Mouse (Mus musculus): Measurements from ENCODE around the gene Lrrc3c. TPM values are rescaled to one million over a fixed set of nuclear protein-coding genes. Genes with fewer than 3 reads are reported as not detected.

The Lrrc3c gene
- polyA plus RNA-seq, 1 experiment = not detected

DNA sequence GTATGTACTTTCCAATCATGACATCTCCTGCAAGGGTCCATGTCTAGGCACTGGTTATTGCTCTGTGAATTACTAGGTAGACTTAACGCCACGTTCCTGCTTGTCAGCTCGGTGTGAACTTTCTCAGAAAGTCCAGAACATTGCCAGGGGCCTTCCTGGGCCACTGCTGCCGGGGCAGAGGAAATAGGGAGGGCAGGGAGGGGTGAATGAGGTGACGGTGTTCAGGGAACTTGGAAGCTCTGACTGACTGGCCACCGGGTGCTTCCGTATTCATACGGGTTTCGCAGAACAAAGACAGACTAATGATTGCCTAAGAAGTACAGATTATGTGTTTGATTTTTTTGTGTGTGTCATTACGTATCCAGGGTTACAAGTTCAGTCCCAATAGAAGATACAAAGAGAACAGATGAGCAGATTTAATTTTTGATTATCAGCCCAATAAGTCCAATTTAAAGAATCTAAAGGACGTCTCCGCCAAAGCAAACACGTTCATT lies 34.1 kb upstream of the Lrrc3c start:
- no peaks in the 10 kb centered on the region for H3K36me3 ChIP-seq (ENCODE audit: control insufficient read depth)
- H3K4me1 ChIP-seq (ENCODE audit: control insufficient read depth) = no peaks in the 10 kb centered on the region
- TF ChIP-seq TAL1 (IDR thresholded peaks at IDR 0.05; ENCODE audit: low read length) (no peak), GATA1 (IDR thresholded peaks at IDR 0.05; ENCODE audit: low read length) (no peak)
- H3K4me3 ChIP-seq (replicated peaks) = no peak overlapping the region
- H3K27me3 ChIP-seq (ENCODE audit: control insufficient read depth) = peaks cover 37% of the 10 kb centered on the region
- peaks cover 5% of the 10 kb centered on the region for H3K9me3 ChIP-seq (ENCODE audit: control insufficient read depth, low read length)

DNA sequence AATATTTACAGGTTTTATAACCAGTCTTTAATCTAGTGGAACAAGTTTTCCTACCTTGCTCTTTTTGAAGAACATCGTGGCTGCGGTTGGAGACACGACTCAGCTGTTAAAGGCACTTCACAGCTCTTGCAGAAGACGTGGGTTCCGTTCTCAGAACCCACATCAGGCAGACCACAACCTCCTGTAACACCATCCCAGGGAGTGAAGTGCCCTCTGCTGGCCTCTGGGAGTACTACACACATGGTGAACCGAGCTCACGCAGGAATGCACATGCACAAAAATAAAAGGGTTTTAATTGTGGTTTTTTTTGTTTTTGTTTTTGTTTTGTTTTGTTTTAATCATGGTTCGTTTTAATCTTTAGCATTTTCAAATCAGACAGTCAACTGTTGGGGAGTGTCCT lies 29.8 kb upstream of the Lrrc3c start:
- Histone ChIP-seq H3K9me3 (ENCODE audit: control insufficient read depth, low read length) (peaks cover 5% of the 10 kb centered on the region), H3K4me1 (ENCODE audit: control insufficient read depth) (peaks cover 10% of the 10 kb centered on the region), H3K36me3 (ENCODE audit: control insufficient read depth) (no peaks in the 10 kb centered on the region), H3K27me3 (ENCODE audit: control insufficient read depth) (peaks cover 11% of the 10 kb centered on the region), H3K4me3 (replicated peaks) (no peak overlapping the region)
- TF ChIP-seq TAL1 (IDR thresholded peaks at IDR 0.05; ENCODE audit: low read length) = no peak
- TF ChIP-seq GATA1 (IDR thresholded peaks at IDR 0.05; ENCODE audit: low read length) = no peak

DNA sequence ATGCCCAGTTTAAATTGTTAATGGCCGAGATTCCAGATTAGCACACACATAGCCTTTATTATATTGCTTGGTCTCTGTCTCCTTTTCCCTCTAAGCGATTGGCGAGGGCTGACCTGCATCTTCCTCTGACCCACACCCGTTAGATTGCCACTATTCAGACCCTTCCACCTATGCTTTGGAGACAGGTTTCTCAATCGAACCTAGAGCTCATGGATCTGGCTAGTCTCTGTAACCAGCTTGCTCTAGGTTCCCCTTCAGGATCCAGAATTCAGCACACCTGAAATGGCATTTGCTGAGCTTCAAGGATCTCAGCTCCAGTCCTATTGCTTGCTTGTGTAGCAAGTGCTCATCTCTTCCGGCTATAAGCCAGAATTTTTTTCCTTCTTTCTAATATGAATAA lies 28.6 kb upstream of the Lrrc3c start:
- Histone ChIP-seq H3K4me1 (ENCODE audit: control insufficient read depth) (peaks cover 10% of the 10 kb centered on the region), H3K9me3 (ENCODE audit: control insufficient read depth, low read length) (peaks cover 5% of the 10 kb centered on the region), H3K36me3 (ENCODE audit: control insufficient read depth) (no peaks in the 10 kb centered on the region), H3K4me3 (replicated peaks) (no peak overlapping the region), H3K27me3 (ENCODE audit: control insufficient read depth) (peaks cover 9% of the 10 kb centered on the region)
- TF ChIP-seq GATA1 (IDR thresholded peaks at IDR 0.05; ENCODE audit: low read length) (no peak), TAL1 (IDR thresholded peaks at IDR 0.05; ENCODE audit: low read length) (no peak)

DNA sequence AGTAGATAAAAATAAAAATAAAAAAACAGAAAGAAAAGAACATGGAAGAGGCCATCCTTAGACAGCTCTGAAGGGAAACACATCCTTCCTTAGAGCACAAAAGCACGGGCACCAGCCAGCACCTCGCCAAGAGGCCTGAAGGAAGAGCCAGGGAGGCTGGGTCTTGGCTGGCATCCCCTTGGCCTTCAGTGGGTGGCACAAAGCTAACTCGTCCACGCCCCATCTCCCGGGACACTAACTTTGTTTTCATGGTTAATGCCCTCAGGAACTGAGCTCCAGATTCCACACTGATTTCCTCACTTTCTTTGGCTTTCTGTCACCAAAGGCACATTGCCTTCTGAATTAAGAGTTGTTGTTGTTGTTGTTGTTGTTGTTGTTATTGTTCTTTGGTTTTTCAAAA lies 20.3 kb upstream of the Lrrc3c start:
- Histone ChIP-seq H3K36me3 (ENCODE audit: control insufficient read depth) (peaks cover 60% of the 10 kb centered on the region), H3K4me1 (ENCODE audit: control insufficient read depth) (peaks cover 64% of the 10 kb centered on the region), H3K4me3 (replicated peaks) (no peak overlapping the region), H3K9me3 (ENCODE audit: control insufficient read depth, low read length) (no peaks in the 10 kb centered on the region; the same call in 1 of the 2 replicates), H3K27me3 (ENCODE audit: control insufficient read depth) (no peaks in the 10 kb centered on the region)
- no peak for TF ChIP-seq TAL1 (IDR thresholded peaks at IDR 0.05; ENCODE audit: low read length)
- TF ChIP-seq GATA1 (IDR thresholded peaks at IDR 0.05; ENCODE audit: low read length) = no peak

DNA sequence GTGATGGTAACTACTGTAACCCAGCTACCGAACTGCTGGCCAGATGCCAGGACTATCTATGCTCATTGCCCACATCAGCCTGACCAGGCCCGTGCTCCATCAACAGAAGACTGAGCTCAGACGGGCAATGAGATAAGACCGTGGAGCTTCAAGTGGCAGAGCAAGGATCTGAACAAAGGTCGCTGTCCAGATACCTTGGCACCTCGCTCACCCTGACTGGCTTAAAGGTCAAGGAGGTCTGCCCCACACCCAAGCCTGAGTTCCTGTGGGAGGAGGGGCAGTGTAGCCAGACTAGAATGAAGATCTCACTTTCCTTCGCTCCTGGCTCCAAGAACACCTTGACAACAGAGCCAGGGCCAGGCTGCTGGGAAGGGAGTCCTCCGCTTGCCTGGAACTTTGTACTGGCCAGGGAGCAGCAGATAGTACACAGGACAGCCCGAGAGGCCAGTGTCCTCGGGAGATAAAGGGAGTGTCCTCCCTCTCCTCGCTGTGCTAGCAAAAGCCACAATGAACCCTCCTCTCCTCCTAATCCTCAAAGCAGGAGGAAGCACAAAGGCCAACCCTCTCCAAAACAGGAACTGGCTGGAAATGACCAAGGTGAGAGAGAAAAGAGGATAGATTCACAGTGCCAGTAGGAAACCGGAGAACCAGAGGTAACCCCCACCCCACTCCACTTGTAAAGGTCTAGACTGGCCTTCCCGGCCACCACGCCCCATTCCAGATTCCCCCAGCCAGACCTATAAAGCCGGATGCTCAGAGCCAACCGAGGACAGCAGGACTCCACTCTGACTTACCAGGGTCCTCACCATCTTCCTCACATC lies 17.6 kb upstream of the Lrrc3c start:
- H3K9me3 ChIP-seq (ENCODE audit: control insufficient read depth, low read length) = no peaks in the 10 kb centered on the region; the same call in 1 of the 2 replicates
- H3K36me3 ChIP-seq (ENCODE audit: control insufficient read depth) = peaks cover 85% of the 10 kb centered on the region
- H3K4me1 ChIP-seq (ENCODE audit: control insufficient read depth) = peaks cover 87% of the 10 kb centered on the region
- TF ChIP-seq GATA1 (IDR thresholded peaks at IDR 0.05; ENCODE audit: low read length) (peak; percentile 67; the same call in 1 of the 2 replicates), TAL1 (IDR thresholded peaks at IDR 0.05; ENCODE audit: low read length) (peak; percentile 74)
- peak overlapping the region; percentile 79 for H3K4me3 ChIP-seq (replicated peaks)
- no peaks in the 10 kb centered on the region for H3K27me3 ChIP-seq (ENCODE audit: control insufficient read depth)

DNA sequence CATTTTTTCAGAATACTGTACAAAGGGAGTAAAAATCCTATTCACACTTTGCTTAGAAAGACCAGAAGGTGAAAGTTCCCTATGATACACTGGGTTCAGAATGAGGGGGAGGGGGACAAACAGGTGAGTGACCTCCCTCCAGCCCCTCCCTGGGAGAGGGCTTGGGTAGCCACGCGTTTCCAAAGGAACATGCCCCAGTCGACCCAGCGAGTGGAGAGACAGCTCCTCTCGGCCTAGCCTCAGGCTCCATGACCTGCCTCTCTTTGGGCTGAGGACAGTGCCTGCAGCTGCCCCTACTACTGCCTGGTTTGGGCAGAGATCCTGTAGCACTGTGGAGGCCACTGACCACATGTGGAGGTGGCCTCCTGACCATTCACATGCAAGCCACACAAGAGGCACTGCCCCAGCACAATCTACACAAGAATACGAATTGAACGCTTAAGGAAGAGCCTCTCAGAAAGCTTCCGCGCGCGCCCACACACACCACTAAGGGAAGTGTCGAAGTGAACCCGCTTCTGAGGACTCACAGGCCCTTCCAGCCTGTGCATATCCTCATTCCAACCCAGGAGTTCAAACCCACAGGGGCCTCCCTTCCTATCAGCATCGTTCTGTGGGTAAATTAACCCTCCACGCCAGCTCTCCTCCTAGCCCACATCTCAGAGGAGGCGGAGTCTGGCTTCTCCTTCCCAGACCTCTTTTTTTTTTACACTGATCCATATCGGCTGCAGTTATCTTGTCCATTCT lies 16.6 kb upstream of the Lrrc3c start:
- Histone ChIP-seq H3K36me3 (ENCODE audit: control insufficient read depth) (peaks cover 90% of the 10 kb centered on the region), H3K27me3 (ENCODE audit: control insufficient read depth) (no peaks in the 10 kb centered on the region), H3K4me3 (replicated peaks) (peak overlapping the region; percentile 79), H3K4me1 (ENCODE audit: control insufficient read depth) (peaks cover 97% of the 10 kb centered on the region), H3K9me3 (ENCODE audit: control insufficient read depth, low read length) (no peaks in the 10 kb centered on the region; the same call in 1 of the 2 replicates)
- TF ChIP-seq TAL1 (IDR thresholded peaks at IDR 0.05; ENCODE audit: low read length) (no peak), GATA1 (IDR thresholded peaks at IDR 0.05; ENCODE audit: low read length) (peak; percentile 55)

DNA sequence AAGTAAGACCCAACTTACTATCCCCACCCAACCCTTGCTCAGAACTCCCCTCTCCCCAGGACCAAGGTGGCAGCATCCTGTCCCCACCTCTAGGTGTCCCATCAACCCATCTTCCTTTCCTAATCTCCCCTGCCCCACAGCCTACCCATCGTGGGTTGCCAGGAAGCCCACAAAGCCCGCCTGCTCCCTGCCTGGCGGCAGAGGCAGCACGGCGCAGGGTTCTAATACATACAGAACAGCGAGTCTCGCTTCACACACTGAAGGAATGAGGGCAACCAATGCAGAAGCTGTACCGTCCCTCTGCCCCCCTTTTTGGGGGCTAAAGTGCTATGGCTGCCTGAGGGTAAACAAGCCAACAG lies 16.1 kb upstream of the Lrrc3c start:
- H3K36me3 ChIP-seq (ENCODE audit: control insufficient read depth) = peaks cover 85% of the 10 kb centered on the region
- H3K4me1 ChIP-seq (ENCODE audit: control insufficient read depth) = peaks cover 94% of the 10 kb centered on the region

DNA sequence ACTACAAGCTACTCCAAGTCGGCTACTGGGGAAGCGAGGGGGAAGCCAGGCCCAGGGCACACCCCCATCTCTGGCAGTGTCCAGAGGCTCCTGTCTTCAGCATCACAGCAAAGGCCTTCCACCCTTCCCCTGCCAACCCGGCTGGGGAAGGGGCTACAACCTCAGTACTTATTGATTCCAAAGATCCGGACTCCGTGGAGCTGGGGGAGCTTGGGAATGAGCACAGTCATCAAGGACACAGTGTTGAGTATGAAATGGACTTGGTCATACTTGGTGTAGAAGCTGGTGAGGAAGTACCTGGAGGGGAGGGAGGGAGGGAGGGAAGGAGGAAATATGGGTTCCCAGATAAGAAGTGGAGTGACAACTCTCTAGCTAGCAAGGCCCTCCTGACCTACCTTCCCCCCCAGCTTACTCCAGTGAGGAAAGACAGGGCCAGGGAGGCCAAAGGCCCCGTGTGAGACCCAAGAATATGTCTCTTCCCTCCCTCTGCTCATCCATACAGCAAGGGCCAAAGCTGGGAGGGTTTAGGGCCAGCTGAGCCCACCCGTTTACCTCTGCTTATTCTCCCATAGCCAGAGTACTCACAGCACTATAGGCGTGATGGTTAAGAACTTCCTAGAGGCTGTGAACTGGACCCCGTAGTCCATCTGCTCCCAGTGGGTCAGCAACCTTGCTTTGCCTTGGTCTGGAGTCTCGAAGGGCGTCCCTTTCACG lies 15.4 kb upstream of the Lrrc3c start:
- no peaks in the 10 kb centered on the region for H3K27me3 ChIP-seq (ENCODE audit: control insufficient read depth)
- H3K4me1 ChIP-seq (ENCODE audit: control insufficient read depth) = peaks cover 95% of the 10 kb centered on the region
- TF ChIP-seq TAL1 (IDR thresholded peaks at IDR 0.05; ENCODE audit: low read length) (peak; percentile 43; the same call in 2 of the 3 replicates), GATA1 (IDR thresholded peaks at IDR 0.05; ENCODE audit: low read length) (peak; percentile 53)
- peak overlapping the region; percentile 79 for H3K4me3 ChIP-seq (replicated peaks)
- H3K36me3 ChIP-seq (ENCODE audit: control insufficient read depth) = peaks cover 81% of the 10 kb centered on the region
- H3K9me3 ChIP-seq (ENCODE audit: control insufficient read depth, low read length) = no peaks in the 10 kb centered on the region; the same call in 1 of the 2 replicates

More for the DNA sequence above, 16.1 kb upstream of the Lrrc3c start:
- H3K4me3 ChIP-seq (replicated peaks) = peak overlapping the region; percentile 79
- H3K9me3 ChIP-seq (ENCODE audit: control insufficient read depth, low read length) = no peaks in the 10 kb centered on the region; the same call in 1 of the 2 replicates
- H3K27me3 ChIP-seq (ENCODE audit: control insufficient read depth) = no peaks in the 10 kb centered on the region
- TF ChIP-seq TAL1 (IDR thresholded peaks at IDR 0.05; ENCODE audit: low read length) (no peak), GATA1 (IDR thresholded peaks at IDR 0.05; ENCODE audit: low read length) (no peak)

All from erythroblast, embryonic 14.5 days (primary cell).